Mouse (Mus musculus) intestine, embryonic 14.5 days (tissue): Measurements from ENCODE around the gene Gatad2b. TPM values are rescaled to one million over a fixed set of nuclear protein-coding genes. Genes with fewer than 3 reads are reported as not detected.

ENCODE experiments used
- ATAC-seq: fragments of 200-750 bp; cut with Nextera tagmentation; replicated peaks from 2 replicates; pipeline ENCODE4 v1.8.0; 2017; ENCODE audit warnings: low read depth, moderate number of reproducible peaks, moderate TSS enrichment, moderate library complexity; ENCODE audit not compliant: low FRiP score, low TSS enrichment
- DNase-seq: peaks from one replicate; pipeline ENCODE4 v3.0.0-alpha.2; 2018; ENCODE audit warnings: low spot score
- H3K27ac ChIP-seq: fragments of 300-500 bp; sonication (generic); 2 replicates; pipeline ENCODE4 v1.5.1; 2014; ENCODE audit warnings: low read depth, mild to moderate bottlenecking, control low read depth
- H3K27me3 ChIP-seq: fragments of 300-500 bp; sonication (generic); replicated peaks from 2 replicates; pipeline ENCODE4 v1.6.1; 2014; ENCODE audit warnings: low read length, control low read depth; ENCODE audit not compliant: control insufficient read depth, insufficient read depth
- H3K36me3 ChIP-seq: fragments of 300-500 bp; sonication (generic); 2 replicates; pipeline ENCODE4 v1.6.1; 2014; ENCODE audit warnings: low read length, control low read depth; ENCODE audit not compliant: control insufficient read depth, insufficient read depth
- H3K4me1 ChIP-seq: fragments of 300-500 bp; sonication (generic); replicated peaks from 2 replicates; pipeline ENCODE4 v1.6.1; 2014; ENCODE audit warnings: low read length, control low read depth, mixed read lengths; ENCODE audit not compliant: control insufficient read depth, insufficient read depth
- H3K4me2 ChIP-seq: fragments of 300-500 bp; sonication (generic); 2 replicates; pipeline ENCODE4 v1.6.1; 2014; ENCODE audit warnings: low read length
- H3K4me3 ChIP-seq: fragments of 300-500 bp; sonication (generic); 2 replicates; pipeline ENCODE4 v1.5.1; 2014; ENCODE audit warnings: low read depth, low read length, control low read depth, mixed read lengths
- H3K9ac ChIP-seq: fragments of 300-500 bp; sonication (generic); 2 replicates; pipeline ENCODE4 v1.6.1; 2014; ENCODE audit warnings: mild to moderate bottlenecking, low read length
- H3K9me3 ChIP-seq: fragments of 300-500 bp; sonication (generic); 2 replicates; pipeline ENCODE4 v1.6.1; 2016; ENCODE audit warnings: low read length, control low read depth; ENCODE audit not compliant: control insufficient read depth
- WGBS: fragments of 180-500 bp; shearing (Covaris S2); extraction: QIAGEN DNeasy Blood & Tissue Kit; methylation state at CpG from one replicate; pipeline ENCODE4 v1.1.7; 2014; 5-methylcytosine and 5-hydroxymethylcytosine counted together
- polyA plus RNA-seq: library from polyadenylated mRNA; unstranded; fragments of >200 nt; fragmentation: Nextera tagmentation; extraction: Ambion mirVana; gene quantifications from 2 replicates; pipeline ENCODE4 v1.2.1, GENCODE M21; 2014

The Gatad2b gene
- polyA plus RNA-seq, 1 experiment from 2014 or later, result 16.0 TPM

DNA sequence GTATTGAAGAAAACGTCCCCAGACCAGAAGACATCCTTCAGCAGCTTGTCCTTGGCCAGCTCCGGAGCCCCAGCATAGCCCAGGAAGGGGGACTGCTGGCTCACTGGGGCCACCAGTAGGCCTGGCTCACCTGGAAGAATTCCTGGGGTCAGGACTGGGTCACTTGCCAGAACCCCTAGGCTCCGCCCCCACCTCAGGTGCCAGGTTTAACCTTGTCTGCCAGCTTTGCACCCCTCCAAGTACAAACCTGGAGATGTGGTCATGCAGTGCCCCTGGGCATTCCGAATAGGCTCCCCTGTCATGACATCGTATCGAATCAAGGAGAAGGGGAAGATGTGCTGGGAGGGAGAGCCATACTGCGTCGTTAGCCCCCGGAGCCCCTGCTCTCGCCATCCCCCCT lies 93.8 kb downstream of the Gatad2b start:
- DNase-seq (no peak), ATAC-seq (no peak)
- H3K9me3 ChIP-seq, result no peaks in the 10 kb centered on the region
- H3K36me3 ChIP-seq, result peaks cover 24% of the 10 kb centered on the region
- peaks cover 27% of the 10 kb centered on the region for H3K4me1 ChIP-seq
- WGBS, result 88% methylated on average over 10 of the region's 10 CpGs
- H3K4me3 ChIP-seq, result no peak overlapping the region
- H3K9ac ChIP-seq, result no peak overlapping the region
- no peak overlapping the region for H3K27ac ChIP-seq
- H3K4me2 ChIP-seq, result no peak overlapping the region
- H3K27me3 ChIP-seq, result no peaks in the 10 kb centered on the region

- WGBS, result 52% methylated on average over 11 of the region's 11 CpGs
- Histone ChIP-seq H3K9ac (no peak overlapping the region), H3K4me1 (peaks cover 27% of the 10 kb centered on the region), H3K36me3 (peaks cover 31% of the 10 kb centered on the region), H3K27me3 (no peaks in the 10 kb centered on the region), H3K27ac (no peak overlapping the region), H3K9me3 (no peaks in the 10 kb centered on the region), H3K4me3 (no peak overlapping the region), H3K4me2 (no peak overlapping the region)
- DNase-seq, result no peak
- no peak for ATAC-seq
These were observed 94.5 kb downstream of the Gatad2b start for GRCm38 (mm10) chr3:90387483-90387882.

DNA sequence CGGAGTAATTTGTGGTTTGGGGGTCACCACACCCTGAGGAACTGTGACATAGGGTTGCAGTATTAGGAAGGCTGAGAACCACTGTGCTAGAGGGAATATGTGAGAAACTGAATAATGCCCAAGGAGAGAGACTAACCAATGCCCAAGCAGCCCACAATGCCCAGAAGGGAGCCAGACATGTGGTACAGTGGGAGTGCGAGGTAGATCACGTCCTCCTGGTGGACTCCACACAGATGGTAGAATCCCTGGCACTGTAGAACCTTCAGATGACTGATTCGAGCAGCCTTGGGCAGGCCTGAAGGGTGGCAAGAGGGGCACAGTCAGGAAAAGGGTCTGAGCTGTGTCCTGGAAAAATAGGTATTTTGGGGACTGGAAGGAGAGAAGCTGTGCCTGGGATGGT lies 95.2 kb downstream of the Gatad2b start:
- Histone ChIP-seq H3K9me3 (no peaks in the 10 kb centered on the region), H3K9ac (no peak overlapping the region), H3K36me3 (peaks cover 38% of the 10 kb centered on the region), H3K4me1 (peaks cover 27% of the 10 kb centered on the region), H3K27me3 (no peaks in the 10 kb centered on the region), H3K4me3 (peak overlapping the region; percentile 65; the same call in 1 of the 2 replicates), H3K4me2 (peak overlapping the region; percentile 98), H3K27ac (no peak overlapping the region)
- 73% methylated on average over 4 of the region's 4 CpGs for WGBS
- DNase-seq (no peak), ATAC-seq (no peak)

- Histone ChIP-seq H3K27ac (peak overlapping the region; percentile 69), H3K36me3 (peaks cover 45% of the 10 kb centered on the region), H3K27me3 (no peaks in the 10 kb centered on the region), H3K9ac (peak overlapping the region; percentile 72), H3K4me2 (peak overlapping the region; percentile 98), H3K4me1 (peaks cover 27% of the 10 kb centered on the region), H3K4me3 (peak overlapping the region; percentile 65), H3K9me3 (no peaks in the 10 kb centered on the region)
- DNase-seq (no peak), ATAC-seq (peak; percentile 74)
- WGBS, result 4% methylated on average over 53 of the region's 53 CpGs
These were observed 95.9 kb downstream of the Gatad2b start for GRCm38 (mm10) chr3:90388726-90389510.

DNA sequence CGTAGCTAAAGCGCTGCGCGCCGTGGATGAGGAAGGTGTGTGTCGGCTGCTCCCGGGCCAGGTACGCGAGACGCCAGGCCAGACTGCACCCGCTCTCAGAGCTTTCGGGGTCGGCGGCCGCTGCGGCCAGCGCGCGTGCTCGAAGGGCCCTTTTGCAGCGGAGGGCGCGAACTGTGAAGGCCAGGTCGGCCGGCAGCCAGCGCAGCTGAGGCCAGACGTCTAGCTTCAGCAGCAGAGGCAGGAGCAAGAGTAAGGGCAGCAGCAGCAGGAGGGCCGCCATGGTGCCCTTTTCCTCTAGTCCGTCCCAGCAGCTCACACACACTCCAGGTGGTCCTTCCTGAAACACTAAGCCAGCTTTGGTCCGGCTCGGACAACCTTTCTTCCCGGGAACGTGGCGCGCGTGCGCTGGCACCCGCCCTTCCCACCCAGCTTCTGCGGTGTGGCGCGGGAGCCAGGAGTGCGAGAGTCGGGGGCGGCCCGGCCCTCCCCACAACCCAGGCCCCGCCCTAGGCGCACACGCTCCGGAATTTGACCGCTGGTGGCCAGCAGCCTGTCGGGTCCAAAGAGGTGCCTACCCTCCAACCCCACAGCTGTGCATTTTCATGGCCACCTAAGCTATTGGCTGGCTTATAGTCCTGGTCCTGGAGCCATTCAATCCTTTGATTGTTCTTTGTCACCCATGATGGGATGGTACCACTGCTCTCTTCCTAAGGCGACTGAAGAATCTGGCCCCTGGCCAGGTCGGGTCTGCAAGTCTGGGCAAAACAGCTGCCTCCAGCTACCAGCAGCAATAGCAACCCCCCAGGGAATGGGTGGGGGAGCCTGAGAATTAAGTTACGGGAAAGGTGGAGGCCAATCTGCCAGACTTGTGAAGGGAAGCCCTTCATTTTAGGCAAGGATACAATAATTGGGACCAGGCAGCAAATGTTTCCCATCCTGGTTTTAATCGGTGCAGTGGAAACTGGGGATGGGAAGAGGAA lies 96.8 kb downstream of the Gatad2b start, which contains the start of gene Slc27a3:
Gene Slc27a3 (minus strand): TSS at position 428 of the 980 bp plus-strand sequence.
- peaks cover 54% of the 10 kb centered on the region for H3K36me3 ChIP-seq
- peak within 1 kb of the TSS; percentile 69 for H3K27ac ChIP-seq
- peak within 1 kb of the TSS; percentile 65 for H3K4me3 ChIP-seq
- ATAC-seq, result peak; percentile 59
- H3K27me3 ChIP-seq, result no peaks in the 10 kb centered on the region
- no peaks in the 10 kb centered on the region for H3K9me3 ChIP-seq
- 2% methylated on average over 54 of the region's 55 CpGs for WGBS
- H3K4me2 ChIP-seq, result peak within 1 kb of the TSS; percentile 98
- peak; percentile 81 for DNase-seq
- peak within 1 kb of the TSS; percentile 72 for H3K9ac ChIP-seq
- H3K4me1 ChIP-seq, result peaks cover 24% of the 10 kb centered on the region

GRCm38 (mm10) chr3:90391004-90391403 lies 98.0 kb downstream of the Gatad2b start:
- H3K9ac ChIP-seq, result no peak overlapping the region
- WGBS, result 64% methylated on average over 4 of the region's 4 CpGs
- ATAC-seq (no peak), DNase-seq (no peak)
- H3K4me3 ChIP-seq, result no peak overlapping the region
- H3K27ac ChIP-seq, result no peak overlapping the region
- H3K4me2 ChIP-seq, result no peak overlapping the region
- H3K27me3 ChIP-seq, result no peaks in the 10 kb centered on the region
- peaks cover 18% of the 10 kb centered on the region for H3K4me1 ChIP-seq
- no peaks in the 10 kb centered on the region for H3K9me3 ChIP-seq
- peaks cover 63% of the 10 kb centered on the region for H3K36me3 ChIP-seq

GRCm38 (mm10) chr3:90391941-90392340 lies 99.0 kb downstream of the Gatad2b start:
- H3K4me2 ChIP-seq, result no peak overlapping the region
- H3K27me3 ChIP-seq, result no peaks in the 10 kb centered on the region
- ATAC-seq, result no peak
- H3K4me1 ChIP-seq, result peaks cover 18% of the 10 kb centered on the region
- H3K9ac ChIP-seq, result no peak overlapping the region
- no peaks in the 10 kb centered on the region for H3K9me3 ChIP-seq
- no peak overlapping the region for H3K4me3 ChIP-seq
- H3K27ac ChIP-seq, result no peak overlapping the region
- 74% methylated on average over 8 of the region's 8 CpGs for WGBS
- no peak for DNase-seq
- peaks cover 63% of the 10 kb centered on the region for H3K36me3 ChIP-seq

DNA sequence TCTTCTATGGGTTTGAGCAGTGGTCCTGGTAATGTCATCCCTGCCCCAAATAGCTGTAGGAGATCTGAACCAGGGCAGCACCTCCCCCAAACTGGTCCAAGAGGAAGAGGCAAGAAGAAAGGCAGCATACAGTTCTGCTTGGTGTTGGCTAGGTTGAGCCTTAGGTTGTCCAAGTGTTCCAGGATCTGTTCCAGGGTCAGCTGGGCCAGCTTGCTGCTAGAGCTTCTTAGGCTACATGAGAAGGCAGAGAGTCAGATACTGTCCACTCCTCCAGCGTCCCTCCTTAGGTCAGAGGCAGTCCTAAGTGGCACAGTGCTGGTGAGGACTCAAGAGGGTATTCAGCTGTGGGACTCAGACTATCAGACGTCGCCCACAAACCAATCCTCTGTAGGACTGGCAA lies 99.7 kb downstream of the Gatad2b start:
- Histone ChIP-seq H3K27ac (no peak overlapping the region), H3K4me2 (no peak overlapping the region), H3K36me3 (peaks cover 70% of the 10 kb centered on the region), H3K9ac (no peak overlapping the region), H3K4me1 (peaks cover 14% of the 10 kb centered on the region), H3K27me3 (no peaks in the 10 kb centered on the region), H3K9me3 (no peaks in the 10 kb centered on the region), H3K4me3 (no peak overlapping the region)
- ATAC-seq, result no peak
- 93% methylated on average over 3 of the region's 3 CpGs for WGBS
- DNase-seq, result no peak
